Mouse (Mus musculus) forebrain, postnatal 0 days (tissue): Measurements from ENCODE around the gene Zbtb20. TPM values are rescaled to one million over a fixed set of nuclear protein-coding genes. Genes with fewer than 3 reads are reported as not detected.

ENCODE experiments used
- ATAC-seq: fragments of 200-750 bp; cut with Nextera tagmentation; 2 replicates; pipeline ENCODE4 v1.8.0; 2017; ENCODE audit warnings: mild to moderate bottlenecking, moderate library complexity
- DNase-seq: peaks from one replicate; pipeline ENCODE4 v3.0.0-alpha.2; 2015
- H3K27ac ChIP-seq: fragments of 300-500 bp; sonication (generic); 2 replicates; pipeline ENCODE4 v1.5.1; 2014; ENCODE audit warnings: low read depth, mild to moderate bottlenecking, antibody characterized with exemption, low read length, moderate library complexity, mixed read lengths
- H3K27me3 ChIP-seq: fragments of 300-500 bp; sonication (generic); 2 replicates; pipeline ENCODE4 v1.6.1; 2014; ENCODE audit warnings: mild to moderate bottlenecking, low read length, mixed read lengths; ENCODE audit not compliant: insufficient read depth
- H3K36me3 ChIP-seq: fragments of 300-500 bp; sonication (generic); 2 replicates; pipeline ENCODE4 v1.6.1; 2014; ENCODE audit warnings: mild to moderate bottlenecking, moderate library complexity; ENCODE audit not compliant: insufficient read depth
- H3K4me1 ChIP-seq: fragments of 300-500 bp; sonication (generic); 2 replicates; pipeline ENCODE4 v1.6.1; 2014; ENCODE audit warnings: antibody characterized with exemption; ENCODE audit not compliant: insufficient read depth
- H3K4me2 ChIP-seq: fragments of 300-500 bp; sonication (generic); 2 replicates; pipeline ENCODE4 v1.6.1; 2014; ENCODE audit warnings: low read depth, mild to moderate bottlenecking, moderate library complexity
- H3K4me3 ChIP-seq: fragments of 300-500 bp; sonication (generic); 2 replicates; pipeline ENCODE4 v1.5.1; 2014; ENCODE audit warnings: low read depth, low read length, mixed read lengths
- H3K9ac ChIP-seq: fragments of 300-500 bp; sonication (generic); 2 replicates; pipeline ENCODE4 v1.6.1; 2014; ENCODE audit warnings: mild to moderate bottlenecking
- H3K9me3 ChIP-seq: fragments of 300-500 bp; sonication (generic); 2 replicates; pipeline ENCODE4 v1.6.1; 2016; ENCODE audit warnings: low read length
- CTCF ChIP-seq: sonication (generic); IDR thresholded peaks from 2 replicates; pipeline ENCODE4 v1.5.1; 2016; ENCODE audit warnings: antibody characterized with exemption, control low read depth, low read depth
- WGBS: fragments of 180-500 bp; shearing (Covaris S2); extraction: QIAGEN DNeasy Blood & Tissue Kit; methylation state at CpG from one replicate; pipeline ENCODE4 v1.1.7; 2014; 5-methylcytosine and 5-hydroxymethylcytosine counted together
- polyA plus RNA-seq: library from polyadenylated mRNA; unstranded; fragments of >200 nt; fragmentation: Nextera tagmentation; extraction: Ambion mirVana; gene quantifications from 2 replicates; pipeline ENCODE4 v1.2.1, GENCODE M21; 2015
- total RNA-seq: library from RNA; depleted of rRNA; stranded (reverse); fragments of >200 nt; gene quantifications from 2 replicates; pipeline ENCODE4 v1.2.3, GENCODE M21; 2014

Gene Zbtb20
- total and polyA plus RNA-seq, 2 experiments from 2014 or later: 63.4 to 90.9 TPM

DNA sequence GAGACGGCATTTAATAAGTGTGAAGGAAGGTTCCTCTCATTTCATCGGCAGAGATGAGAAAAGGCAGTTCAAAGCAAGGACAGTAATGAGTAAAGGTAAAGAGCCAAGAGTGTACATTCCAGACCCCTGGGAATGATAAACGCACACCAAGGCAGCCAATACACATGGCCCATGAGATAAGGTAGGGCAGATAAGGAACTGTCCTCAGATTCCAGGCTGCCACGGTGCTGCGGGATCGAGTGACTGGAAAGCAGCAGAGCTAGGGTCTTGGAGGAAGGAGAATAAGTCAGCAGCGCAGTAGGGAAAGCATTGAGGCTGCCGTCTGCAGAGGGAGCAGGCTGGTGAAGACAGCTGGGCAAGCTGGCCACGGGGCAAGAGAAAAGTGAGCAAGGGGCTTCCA lies 699.8 kb downstream of the Zbtb20 start:
- peak overlapping the region; percentile 31; the same call in 1 of the 2 replicates for H3K27ac ChIP-seq
- peaks cover 23% of the 10 kb centered on the region for H3K4me1 ChIP-seq
- H3K9ac ChIP-seq: no peak overlapping the region; the same call in 1 of the 2 replicates
- WGBS: 40% methylated on average over 9 of the region's 9 CpGs
- no peaks in the 10 kb centered on the region for H3K27me3 ChIP-seq
- no peak overlapping the region for H3K4me2 ChIP-seq
- H3K4me3 ChIP-seq: no peak overlapping the region
- ATAC-seq (no peak), DNase-seq (no peak)
- no peak for TF ChIP-seq CTCF
- peaks cover 18% of the 10 kb centered on the region for H3K36me3 ChIP-seq
- H3K9me3 ChIP-seq: no peaks in the 10 kb centered on the region

DNA sequence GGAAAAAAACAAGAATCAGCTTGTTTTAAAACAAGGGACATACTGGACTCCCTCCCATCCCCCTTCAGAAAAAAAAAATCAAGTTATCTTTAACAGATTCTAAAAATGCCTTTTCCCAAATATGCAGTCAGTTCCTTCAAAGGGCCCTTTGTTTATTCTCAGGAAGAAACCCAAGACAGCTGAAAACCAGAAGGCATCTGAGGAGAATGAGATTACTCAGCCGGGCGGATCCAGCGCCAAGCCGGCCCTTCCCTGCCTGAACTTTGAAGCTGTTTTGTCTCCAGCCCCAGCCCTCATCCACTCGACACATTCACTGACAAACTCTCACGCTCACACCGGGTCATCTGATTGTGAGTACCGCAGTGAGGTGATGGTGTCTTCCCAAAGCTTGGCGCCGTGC lies 701.7 kb downstream of the Zbtb20 start:
- no peak for TF ChIP-seq CTCF
- peak; percentile 63 for DNase-seq
- ATAC-seq: no peak; the same call in 1 of the 2 replicates
- WGBS: 16% methylated on average over 10 of the region's 10 CpGs
- Histone ChIP-seq H3K27me3 (no peaks in the 10 kb centered on the region), H3K36me3 (peaks cover 14% of the 10 kb centered on the region), H3K4me2 (no peak overlapping the region), H3K27ac (peak overlapping the region; percentile 70), H3K4me3 (no peak overlapping the region), H3K9ac (no peak overlapping the region), H3K4me1 (peaks cover 23% of the 10 kb centered on the region), H3K9me3 (no peaks in the 10 kb centered on the region)

DNA sequence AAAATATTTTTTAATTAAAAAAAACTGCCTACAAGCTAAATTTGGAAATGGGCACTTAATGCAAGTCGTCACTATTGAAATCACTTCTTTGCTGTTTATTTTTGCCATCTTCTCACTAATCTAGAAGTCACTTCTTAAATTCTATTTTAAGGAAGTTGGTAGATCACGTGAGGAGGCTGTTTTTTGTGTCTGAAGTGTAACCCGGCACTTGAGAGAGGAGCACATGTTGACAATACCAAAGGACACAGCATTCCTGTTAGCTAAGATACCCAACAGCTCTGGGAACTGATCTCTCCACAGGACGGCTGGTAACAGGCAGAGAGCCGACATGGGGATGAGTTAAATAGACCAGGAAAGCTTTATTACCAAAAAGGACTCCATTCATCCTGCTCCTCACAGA lies 702.7 kb downstream of the Zbtb20 start:
- DNase-seq: no peak
- WGBS: 46% methylated on average over 5 of the region's 5 CpGs
- Histone ChIP-seq H3K4me1 (peaks cover 17% of the 10 kb centered on the region), H3K4me3 (no peak overlapping the region), H3K4me2 (no peak overlapping the region), H3K36me3 (peaks cover 14% of the 10 kb centered on the region), H3K27ac (no peak overlapping the region), H3K9me3 (no peaks in the 10 kb centered on the region), H3K27me3 (no peaks in the 10 kb centered on the region), H3K9ac (no peak overlapping the region)
- no peak for TF ChIP-seq CTCF
- no peak for ATAC-seq

DNA sequence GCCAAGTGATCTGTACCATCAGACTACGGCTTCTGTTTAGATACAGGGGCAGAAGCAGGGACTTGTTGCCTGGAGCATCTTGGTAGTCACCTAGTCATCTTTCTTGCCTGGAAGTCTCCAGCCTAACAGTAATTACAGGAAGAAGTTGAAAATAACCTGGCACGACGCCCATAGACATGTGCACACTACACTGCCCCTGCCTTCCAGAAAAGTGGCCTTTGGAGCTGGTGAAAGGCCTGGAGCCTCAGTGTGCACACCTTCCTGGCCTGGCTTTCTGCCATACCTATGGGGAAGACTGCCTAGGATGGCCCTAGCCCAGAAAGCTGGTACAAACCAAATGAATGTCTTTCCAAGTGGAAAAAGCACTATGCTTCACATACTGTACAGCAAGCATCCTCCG lies 703.4 kb downstream of the Zbtb20 start:
- Histone ChIP-seq H3K27ac (no peak overlapping the region), H3K27me3 (no peaks in the 10 kb centered on the region), H3K9ac (no peak overlapping the region), H3K4me3 (no peak overlapping the region), H3K4me2 (no peak overlapping the region), H3K4me1 (peaks cover 16% of the 10 kb centered on the region), H3K9me3 (no peaks in the 10 kb centered on the region), H3K36me3 (peaks cover 14% of the 10 kb centered on the region)
- DNase-seq (no peak), ATAC-seq (no peak)
- TF ChIP-seq CTCF: no peak
- WGBS: 89% methylated on average over 4 of the region's 4 CpGs

DNA sequence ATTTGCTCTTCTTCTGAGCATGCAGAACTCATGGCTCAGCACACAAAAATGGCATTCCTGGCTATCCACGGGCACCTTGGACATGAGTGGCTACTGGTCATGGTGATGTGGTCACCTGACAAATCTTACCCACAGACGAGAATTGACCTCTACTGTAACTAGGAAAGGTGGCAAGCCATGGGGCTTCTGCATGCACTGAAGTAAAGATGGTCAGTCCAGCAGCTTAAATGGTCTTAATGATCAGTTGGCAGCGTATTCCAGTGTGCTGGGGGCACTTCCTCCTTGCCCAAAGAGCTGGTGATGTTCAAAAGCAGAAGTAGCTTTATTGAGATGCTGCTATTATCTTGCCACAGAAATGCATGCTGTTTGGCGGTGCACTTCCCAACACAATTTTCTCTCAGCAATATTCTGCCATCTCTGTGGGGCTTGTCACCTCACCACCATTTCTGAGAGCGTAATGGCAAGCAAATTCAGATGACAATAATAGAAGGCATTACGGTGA lies 704.7 kb downstream of the Zbtb20 start:
- no peak overlapping the region for H3K27ac ChIP-seq
- no peaks in the 10 kb centered on the region for H3K9me3 ChIP-seq
- no peak overlapping the region for H3K4me2 ChIP-seq
- no peak for ATAC-seq
- H3K9ac ChIP-seq: no peak overlapping the region
- H3K27me3 ChIP-seq: no peaks in the 10 kb centered on the region
- WGBS: 93% methylated on average over 6 of the region's 6 CpGs
- no peak for TF ChIP-seq CTCF
- no peak overlapping the region for H3K4me3 ChIP-seq
- H3K4me1 ChIP-seq: peaks cover 11% of the 10 kb centered on the region; the same call in 1 of the 2 replicates
- DNase-seq: no peak
- H3K36me3 ChIP-seq: peaks cover 14% of the 10 kb centered on the region

DNA sequence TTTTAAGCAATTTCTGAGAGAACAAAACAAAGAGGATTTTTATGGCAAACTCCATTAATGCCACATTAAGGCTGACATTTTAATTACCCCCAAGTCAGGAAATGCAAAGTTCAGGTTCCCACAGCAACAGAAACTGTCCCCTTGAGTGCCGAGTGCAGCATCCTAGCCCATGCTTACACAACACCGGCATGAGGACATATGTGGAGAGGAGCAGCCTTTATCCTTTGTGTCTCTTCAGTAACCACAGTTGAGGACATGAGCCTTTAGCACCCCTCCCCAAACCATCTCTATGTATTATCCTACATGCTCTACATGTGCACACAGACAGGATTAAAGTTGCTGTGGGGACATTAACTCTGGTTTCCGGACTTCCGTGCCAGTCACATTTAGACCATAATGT lies 705.9 kb downstream of the Zbtb20 start:
- peaks cover 14% of the 10 kb centered on the region for H3K36me3 ChIP-seq
- peak; percentile 20; the same call in 1 of the 2 replicates for ATAC-seq

DNA sequence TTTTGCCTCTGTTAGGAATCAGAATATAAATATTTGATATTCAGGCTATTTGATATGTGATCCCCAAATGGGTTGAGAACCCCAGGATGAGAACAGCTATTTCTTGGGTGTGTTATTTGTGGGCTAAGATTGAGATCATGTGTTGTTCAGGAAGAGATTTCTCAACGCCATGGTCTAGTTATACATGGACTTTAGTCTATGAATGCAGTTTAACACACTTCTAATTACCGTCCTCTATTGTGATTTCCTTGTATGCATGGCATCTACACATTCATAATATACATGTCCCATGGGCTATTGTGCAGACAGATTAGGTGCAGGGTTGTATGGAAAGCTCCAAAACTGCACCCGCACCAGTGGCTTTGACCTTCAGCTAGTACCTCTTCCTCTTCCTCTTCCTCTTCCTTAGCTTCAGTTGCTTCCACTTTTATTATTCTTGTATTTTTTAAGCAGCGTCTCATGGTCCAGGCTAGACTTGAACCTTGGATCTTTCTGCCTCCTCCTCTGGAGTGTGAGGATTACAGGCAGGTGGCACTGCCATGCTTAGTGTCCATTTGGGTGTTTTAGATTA lies 711.3 kb downstream of the Zbtb20 start:
- H3K9me3 ChIP-seq: no peaks in the 10 kb centered on the region
- no peak overlapping the region for H3K27ac ChIP-seq
- no peak for TF ChIP-seq CTCF
- WGBS: 92% methylated on average over 4 of the region's 4 CpGs
- no peak overlapping the region for H3K9ac ChIP-seq
- no peaks in the 10 kb centered on the region for H3K4me1 ChIP-seq
- ATAC-seq (no peak), DNase-seq (no peak)
- no peaks in the 10 kb centered on the region for H3K27me3 ChIP-seq
- H3K4me3 ChIP-seq: no peak overlapping the region
- H3K36me3 ChIP-seq: no peaks in the 10 kb centered on the region
- no peak overlapping the region for H3K4me2 ChIP-seq

More for the DNA sequence above, 705.9 kb downstream of the Zbtb20 start:
- no peak overlapping the region for H3K4me3 ChIP-seq
- no peak overlapping the region for H3K9ac ChIP-seq
- peaks cover 11% of the 10 kb centered on the region; the same call in 1 of the 2 replicates for H3K4me1 ChIP-seq
- 71% methylated on average over 4 of the region's 4 CpGs for WGBS
- H3K9me3 ChIP-seq: no peaks in the 10 kb centered on the region
- no peak for TF ChIP-seq CTCF
- H3K4me2 ChIP-seq: no peak overlapping the region
- DNase-seq: no peak
- H3K27ac ChIP-seq: no peak overlapping the region
- H3K27me3 ChIP-seq: no peaks in the 10 kb centered on the region
